Comparison of ENCODE assay signal across 12 mouse cellular contexts in genomic region chr4:40784556-40785169, GRCm38 (mm10). TPM values are rescaled to one million over a fixed set of nuclear protein-coding genes. Genes with fewer than 3 reads are reported as not detected.
DNase-seq lines count a peak whose midpoint lies in the region; ATAC-seq and TF ChIP-seq lines count a peak whose summit lies in the region.
"Had no signal": no experiment of that assay in that cellular context is flagged by ENCODE, and none has a peak within 500 bp of the region (broad histone marks: within the 10 kb centered on the region; RNA-seq: fewer than 3 reads in every experiment).

No protein-coding gene starts in this region.

- H3K27me3 ChIP-seq in stomach, postnatal 0 days (ENCODE audit: control insufficient read depth, insufficient read depth, low read length): no peaks in the 10 kb centered on the region
- H3K27me3 ChIP-seq: hindbrain, embryonic 12.5 days; midbrain, embryonic 15.5 days had no signal

- 34% methylated on average over 10 of the region's 10 CpGs for WGBS in stomach, postnatal 0 days

- TF ChIP-seq EP300 in stomach, postnatal 0 days (optimal IDR thresholded peaks at IDR 0.05): no peak

- no peaks in the 10 kb centered on the region for H3K36me3 ChIP-seq in stomach, postnatal 0 days (ENCODE audit: control insufficient read depth, insufficient read depth, low read length)
- H3K36me3 ChIP-seq: hindbrain, embryonic 12.5 days; midbrain, embryonic 15.5 days had no signal

- ATAC-seq in stomach, postnatal 0 days (ENCODE audit: low FRiP score, low TSS enrichment): no peak
- ATAC-seq: midbrain, embryonic 15.5 days had no signal

- no peak overlapping the region for H3K4me2 ChIP-seq in stomach, postnatal 0 days (replicated peaks; ENCODE audit: low read depth)
- H3K4me2 ChIP-seq: hindbrain, embryonic 12.5 days; midbrain, embryonic 15.5 days had no signal

- H3K4me1 ChIP-seq in stomach, postnatal 0 days (replicated peaks; ENCODE audit: control insufficient read depth, insufficient read depth): no peaks in the 10 kb centered on the region
- H3K4me1 ChIP-seq: hindbrain, embryonic 12.5 days; midbrain, embryonic 15.5 days had no signal

- DNase-seq in urinary bladder, postnatal 14 days (ENCODE audit: low spot score): peak; percentile 57
- no peak for DNase-seq in urinary bladder, postnatal 4 days (ENCODE audit: low spot score in 2 of 2)
- DNase-seq in heart, adult 8-10 months (ENCODE audit: low spot score): peak; percentile 68
- peak; percentile 54 to 55 for DNase-seq in kidney, postnatal 4 days
- DNase-seq in stomach, postnatal 0 days (ENCODE audit: low spot score): no peak
- DNase-seq in layer of hippocampus, postnatal 36 days: no peak
- no peak for DNase-seq in embryo, embryonic 9.5 days (ENCODE audit: extremely low spot score)
- no peak for DNase-seq in cerebellum, adult 11-12 months
- DNase-seq: thymus, postnatal 25 days had no signal

- no peak overlapping the region for H3K9ac ChIP-seq in stomach, postnatal 0 days (ENCODE audit: low read length)
- H3K9ac ChIP-seq: hindbrain, embryonic 12.5 days; midbrain, embryonic 15.5 days had no signal

- H3K4me3 ChIP-seq in stomach, postnatal 0 days (ENCODE audit: low read depth, low read length): no peak overlapping the region
- H3K4me3 ChIP-seq: erythroblast, embryonic 14.5 days; hindbrain, embryonic 12.5 days; midbrain, embryonic 15.5 days had no signal

- H3K9me3 ChIP-seq in stomach, postnatal 0 days (ENCODE audit: control insufficient read depth, low read length): no peaks in the 10 kb centered on the region
- H3K9me3 ChIP-seq: hindbrain, embryonic 12.5 days; midbrain, embryonic 15.5 days had no signal

- 0 out of 2 replicates have a peak overlapping the region, but pooled peaks have one; percentile 58 for H3K27ac ChIP-seq in stomach, postnatal 0 days (replicated peaks)
- H3K27ac ChIP-seq: hindbrain, embryonic 12.5 days; midbrain, embryonic 15.5 days had no signal

- no peak for TF ChIP-seq CTCF in stomach, postnatal 0 days (IDR thresholded peaks at IDR 0.05; ENCODE audit: low read depth)

RNA-seq across cellular contexts. Expression of gene Smu1, which starts 26.9 kb away (rescaled TPM):
- 10 to 100 TPM; 29.4 to 31.0 (median 30.4) TPM for total RNA-seq in heart, adult 8-10 months (2022)
- polyA plus RNA-seq in stomach, postnatal 0 days (2015; fragmentation: Nextera tagmentation; extraction: Ambion mirVana): 79.9 and 80.9 TPM in 2 replicates
- total RNA-seq in layer of hippocampus, postnatal 36 days (2021): 10 to 100 TPM; 51.4 to 55.3 TPM

Comparison
In these comparisons a context has a peak if more than half of its experiments do, and no peak if none do; other contexts are left out.
1. DNase-seq: peak in urinary bladder, postnatal 14 days (single experiment), heart, adult 8-10 months (single experiment) and kidney, postnatal 4 days (2 of 2); none in urinary bladder, postnatal 4 days (0 of 2), stomach, postnatal 0 days (single experiment), layer of hippocampus, postnatal 36 days (0 of 2), embryo, embryonic 9.5 days (single experiment) and cerebellum, adult 11-12 months (single experiment).